Mouse (Mus musculus) cortical plate, adult 2 months (tissue): ENCODE data around the gene Fam198a.

Experiments
- CTCF ChIP-seq: fragments of 200-500 bp; IDR thresholded peaks from 2 replicates; pipeline ENCODE4 v1.5.1; 2011; ENCODE audit warnings: mild to moderate bottlenecking, control low read depth, low read length; ENCODE audit not compliant: insufficient read depth; ENCODE audit errors: extremely low read depth
- POLR2A ChIP-seq: fragments of 200-500 bp; IDR thresholded peaks from 2 replicates; pipeline ENCODE4 v1.6.1; 2011; ENCODE audit warnings: mild to moderate bottlenecking, low read length, control low read depth; ENCODE audit not compliant: insufficient read depth; ENCODE audit errors: extremely low read depth

DNA sequence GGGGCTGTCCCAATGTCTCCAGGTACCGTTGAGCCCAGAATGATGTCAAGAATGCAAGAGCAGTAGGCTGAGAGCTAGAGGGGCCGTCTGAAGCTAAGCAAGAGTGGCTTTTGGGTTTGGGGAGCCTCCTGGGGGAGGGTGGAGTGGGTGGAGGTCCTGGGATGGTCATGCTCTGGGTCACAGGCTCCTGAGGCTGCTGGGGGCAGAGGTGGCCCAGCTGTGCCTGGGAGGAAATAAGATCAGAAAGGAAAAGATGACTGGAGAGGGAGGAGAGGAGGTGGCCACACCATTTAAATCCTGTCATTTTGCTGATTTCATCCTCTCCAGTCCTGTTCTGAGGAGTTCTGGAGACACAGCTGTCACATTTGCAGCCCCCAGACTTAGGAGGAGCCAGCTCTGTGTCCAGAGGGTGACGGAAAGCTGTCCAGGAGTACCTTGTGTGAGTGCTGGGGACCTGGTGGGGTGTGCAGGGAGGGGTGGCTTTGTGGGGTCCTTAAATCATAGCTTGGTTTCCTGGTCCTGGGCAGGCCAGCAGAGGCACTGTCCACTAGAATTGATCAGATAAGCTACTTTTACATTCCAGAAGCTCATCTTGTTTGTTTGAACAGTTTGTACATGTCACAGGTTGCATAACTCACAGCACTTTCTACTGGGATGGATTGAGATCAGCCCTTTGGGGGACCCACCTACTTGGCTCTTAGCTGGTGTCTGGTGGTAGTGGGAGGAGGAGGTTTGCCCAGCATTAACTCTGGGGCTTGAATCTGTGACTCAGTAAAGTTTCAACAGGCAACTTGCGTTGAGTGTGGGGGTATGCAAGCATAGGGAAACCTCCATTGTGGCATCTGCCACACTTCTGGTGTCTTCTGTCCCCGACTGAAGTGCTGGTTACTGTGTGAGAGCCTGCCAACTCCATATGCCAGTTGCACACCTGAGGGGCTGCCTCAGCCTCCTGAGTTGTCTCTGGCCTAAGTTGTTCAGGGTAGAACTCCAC is 48.8 kb upstream of the Fam198a start:
- TF ChIP-seq CTCF, result no peak
- no peak for TF ChIP-seq POLR2A
